Mouse (Mus musculus) embryonic facial prominence, embryonic 14.5 days (tissue): ENCODE measurements at regions not wholly inside any gene's neighbourhood (a gene's known extent, or its start where the extent isn't known, plus 50 kb on each side); places are given as distances from the start of the nearest gene placed in this dataset.

Experiments used
- ATAC-seq: fragments of 200-750 bp; cut with Nextera tagmentation; 2 replicates; pipeline ENCODE4 v1.8.0; 2017; ENCODE audit warnings: low read depth, moderate number of reproducible peaks, moderate TSS enrichment
- DNase-seq: peaks from one replicate; pipeline ENCODE4 v3.0.0-alpha.2; 2015; ENCODE audit warnings: low spot score
- H3K27ac ChIP-seq: fragments of 300-500 bp; sonication (generic); replicated peaks from 2 replicates; pipeline ENCODE4 v1.5.1; 2014; ENCODE audit warnings: low read depth, mild to moderate bottlenecking, low read length, moderate library complexity
- H3K27me3 ChIP-seq: fragments of 300-500 bp; sonication (generic); replicated peaks from 2 replicates; pipeline ENCODE4 v1.6.1; 2014; ENCODE audit warnings: low read length; ENCODE audit not compliant: control insufficient read depth, insufficient read depth
- H3K36me3 ChIP-seq: fragments of 300-500 bp; sonication (generic); 2 replicates; pipeline ENCODE4 v1.6.1; 2014; ENCODE audit warnings: low read length, mixed read lengths; ENCODE audit not compliant: control insufficient read depth, insufficient read depth
- H3K4me1 ChIP-seq: fragments of 300-500 bp; sonication (generic); 2 replicates; pipeline ENCODE4 v1.6.1; 2014; ENCODE audit warnings: antibody characterized with exemption, low read length; ENCODE audit not compliant: control insufficient read depth, insufficient read depth
- H3K4me2 ChIP-seq: fragments of 300-500 bp; sonication (generic); 2 replicates; pipeline ENCODE4 v1.6.1; 2014; ENCODE audit warnings: low read depth, mild to moderate bottlenecking, low read length, moderate library complexity, mixed read lengths
- H3K4me3 ChIP-seq: fragments of 300-500 bp; sonication (generic); 2 replicates; pipeline ENCODE4 v1.5.1; 2014; ENCODE audit warnings: low read depth, mild to moderate bottlenecking, low read length
- H3K9ac ChIP-seq: fragments of 300-500 bp; sonication (generic); 2 replicates; pipeline ENCODE4 v1.6.1; 2014; ENCODE audit warnings: low read depth, mild to moderate bottlenecking, low read length, moderate library complexity, mixed read lengths
- H3K9me3 ChIP-seq: fragments of 300-500 bp; sonication (generic); 2 replicates; pipeline ENCODE4 v1.6.1; 2016; ENCODE audit warnings: low read length; ENCODE audit not compliant: control insufficient read depth
- WGBS: fragments of 180-500 bp; shearing (Covaris S2); extraction: QIAGEN DNeasy Blood & Tissue Kit; methylation state at CpG from one replicate; pipeline ENCODE4 v1.1.7; 2014; 5-methylcytosine and 5-hydroxymethylcytosine counted together

GRCm38 (mm10) chr12:109539046-109539445 is 61.1 kb downstream of the Rtl1 start:
- Histone ChIP-seq H3K9ac (no peak overlapping the region), H3K36me3 (0 out of 2 replicates have a peak, but pooled peaks cover 4% of the 10 kb centered on the region), H3K4me2 (no peak overlapping the region), H3K4me1 (no peaks in the 10 kb centered on the region), H3K9me3 (peaks cover 66% of the 10 kb centered on the region), H3K4me3 (0 out of 2 replicates have a peak overlapping the region, but pooled peaks have one; percentile 53), H3K27me3 (no peaks in the 10 kb centered on the region), H3K27ac (peak overlapping the region; percentile 70)
- ATAC-seq: no peak
- WGBS: 80% methylated on average over 8 of the region's 8 CpGs
- DNase-seq: no peak

DNA sequence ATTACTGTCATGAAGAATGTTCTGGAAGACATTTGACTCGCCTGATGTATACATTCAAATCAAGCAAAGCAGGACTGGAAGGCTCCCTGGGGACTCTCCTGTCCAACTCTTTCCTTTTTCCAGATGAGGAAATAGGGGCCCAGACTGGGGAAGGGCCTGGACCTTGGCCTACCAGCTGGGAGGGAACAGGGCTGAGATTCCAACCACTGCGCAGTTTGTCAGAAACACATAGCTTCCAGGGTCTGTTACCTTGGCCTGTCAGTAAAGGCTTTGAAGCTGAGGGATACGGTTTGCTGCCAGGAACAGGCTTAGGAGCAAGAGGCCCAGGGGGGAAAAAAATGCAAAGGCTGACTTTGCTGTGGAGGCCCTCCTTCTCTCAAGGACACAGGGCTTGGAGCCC is 61.5 kb downstream of the Rtl1 start:
- peaks cover 66% of the 10 kb centered on the region for H3K9me3 ChIP-seq
- no peaks in the 10 kb centered on the region for H3K4me1 ChIP-seq
- H3K27me3 ChIP-seq: no peaks in the 10 kb centered on the region
- peak overlapping the region; percentile 70; the same call in 1 of the 2 replicates for H3K27ac ChIP-seq
- H3K9ac ChIP-seq: no peak overlapping the region
- DNase-seq (peak; percentile 81), ATAC-seq (no peak)
- 53% methylated on average over 3 of the region's 3 CpGs for WGBS
- H3K4me3 ChIP-seq: no peak overlapping the region
- no peak overlapping the region for H3K4me2 ChIP-seq
- H3K36me3 ChIP-seq: 0 out of 2 replicates have a peak, but pooled peaks cover 2% of the 10 kb centered on the region

GRCm38 (mm10) chr12:109536536-109536935 is 63.6 kb downstream of the Rtl1 start:
- H3K36me3 ChIP-seq: no peaks in the 10 kb centered on the region
- peaks cover 3% of the 10 kb centered on the region; the same call in 1 of the 2 replicates for H3K4me1 ChIP-seq
- ATAC-seq (no peak), DNase-seq (no peak)
- H3K27me3 ChIP-seq: no peaks in the 10 kb centered on the region
- H3K4me3 ChIP-seq: no peak overlapping the region
- H3K9me3 ChIP-seq: peaks cover 50% of the 10 kb centered on the region
- H3K4me2 ChIP-seq: no peak overlapping the region
- H3K9ac ChIP-seq: no peak overlapping the region
- H3K27ac ChIP-seq: no peak overlapping the region
- WGBS: 86% methylated on average over 3 of the region's 3 CpGs

GRCm38 (mm10) chr12:109532392-109532791 is 67.7 kb downstream of the Rtl1 start:
- no peak overlapping the region for H3K9ac ChIP-seq
- no peaks in the 10 kb centered on the region for H3K27me3 ChIP-seq
- WGBS: 37% methylated on average over 7 of the region's 8 CpGs
- peaks cover 15% of the 10 kb centered on the region for H3K4me1 ChIP-seq
- H3K9me3 ChIP-seq: peaks cover 43% of the 10 kb centered on the region
- DNase-seq: no peak
- no peak overlapping the region for H3K4me3 ChIP-seq
- H3K36me3 ChIP-seq: no peaks in the 10 kb centered on the region
- no peak for ATAC-seq
- 0 out of 2 replicates have a peak overlapping the region, but pooled peaks have one; percentile 8 for H3K27ac ChIP-seq
- no peak overlapping the region for H3K4me2 ChIP-seq

DNA sequence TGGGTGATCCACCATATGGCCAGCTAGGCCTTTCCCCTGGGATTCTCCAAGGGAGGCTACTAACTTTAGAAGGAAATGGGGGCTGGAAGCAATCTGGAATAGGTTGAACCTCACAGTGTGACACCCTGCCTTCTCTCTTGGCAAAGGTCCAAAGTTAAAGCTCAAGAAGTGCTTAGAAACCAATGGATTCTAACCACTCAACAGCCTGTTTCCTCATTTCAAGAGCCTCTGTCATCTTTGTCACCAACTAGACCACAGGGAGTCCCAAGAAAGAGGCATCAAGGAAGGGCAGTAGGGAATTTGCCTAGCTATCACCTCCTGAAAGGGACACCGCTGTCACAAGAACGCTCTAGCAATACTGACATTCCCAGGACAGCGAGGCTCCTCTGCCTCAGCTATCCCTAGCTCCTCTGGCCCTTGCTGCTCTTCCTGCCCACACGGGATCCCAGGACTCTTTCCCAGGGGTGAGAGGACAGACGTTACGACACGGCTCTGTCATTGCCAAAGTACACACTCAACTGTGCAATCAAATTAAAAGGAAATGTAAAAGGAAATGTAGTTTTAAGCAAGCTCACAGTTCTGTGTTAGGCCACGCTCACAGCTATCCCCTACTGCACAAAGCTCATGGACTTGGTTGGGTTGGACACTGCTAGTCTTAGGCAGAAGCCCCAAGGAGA is 68.6 kb downstream of the Rtl1 start:
- no peaks in the 10 kb centered on the region for H3K27me3 ChIP-seq
- H3K9me3 ChIP-seq: peaks cover 43% of the 10 kb centered on the region
- DNase-seq (no peak), ATAC-seq (no peak)
- 0 out of 2 replicates have a peak overlapping the region, but pooled peaks have one; percentile 8 for H3K27ac ChIP-seq
- H3K4me3 ChIP-seq: no peak overlapping the region
- 84% methylated on average over 8 of the region's 8 CpGs for WGBS
- no peak overlapping the region for H3K4me2 ChIP-seq
- H3K36me3 ChIP-seq: no peaks in the 10 kb centered on the region
- peaks cover 15% of the 10 kb centered on the region for H3K4me1 ChIP-seq
- H3K9ac ChIP-seq: no peak overlapping the region

- H3K36me3 ChIP-seq: no peaks in the 10 kb centered on the region
- H3K4me3 ChIP-seq: no peak overlapping the region
- H3K27ac ChIP-seq: no peak overlapping the region
- no peak overlapping the region for H3K9ac ChIP-seq
- H3K9me3 ChIP-seq: peaks cover 51% of the 10 kb centered on the region
- H3K4me1 ChIP-seq: peaks cover 15% of the 10 kb centered on the region
- DNase-seq: no peak
- ATAC-seq: no peak
- H3K4me2 ChIP-seq: no peak overlapping the region
- whole genome bisulfite sequencing: 61% methylated on average over 19 of the region's 19 CpGs
- H3K27me3 ChIP-seq: no peaks in the 10 kb centered on the region
These were observed 69.7 kb downstream of the Rtl1 start for GRCm38 (mm10) chr12:109530215-109531050.

GRCm38 (mm10) chr12:109529501-109529900 is 70.6 kb downstream of the Rtl1 start:
- WGBS: 70% methylated on average over 6 of the region's 6 CpGs
- H3K27ac ChIP-seq: peak overlapping the region; percentile 50; the same call in 1 of the 2 replicates
- ATAC-seq: no peak

DNA sequence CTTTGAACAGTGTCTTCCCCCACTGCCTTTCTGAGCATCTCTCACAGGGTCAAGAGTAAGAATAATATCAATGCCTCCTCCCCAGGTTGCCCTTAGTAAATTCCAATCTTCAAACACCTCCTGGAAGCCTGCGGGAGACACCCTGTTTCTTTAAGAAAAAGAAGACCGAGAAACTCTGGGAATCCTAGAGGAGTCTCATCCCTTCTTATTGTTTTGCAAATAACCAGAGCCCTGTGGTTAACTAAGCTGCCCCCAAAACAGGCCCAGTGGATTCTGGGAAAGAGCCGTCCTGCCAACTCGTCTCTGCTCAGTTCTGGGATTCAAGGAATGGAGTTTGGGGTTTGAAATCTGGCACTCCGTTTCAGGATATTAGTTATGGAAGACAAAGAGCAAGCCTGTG is 71.2 kb downstream of the Rtl1 start:
- no peaks in the 10 kb centered on the region for H3K36me3 ChIP-seq
- no peak overlapping the region for H3K4me2 ChIP-seq

More at GRCm38 (mm10) chr12:109529501-109529900, 70.6 kb downstream of the Rtl1 start:
- Histone ChIP-seq H3K36me3 (no peaks in the 10 kb centered on the region), H3K4me1 (peaks cover 15% of the 10 kb centered on the region), H3K4me2 (no peak overlapping the region), H3K4me3 (no peak overlapping the region), H3K27me3 (no peaks in the 10 kb centered on the region), H3K9ac (no peak overlapping the region), H3K9me3 (peaks cover 51% of the 10 kb centered on the region)
- DNase-seq: no peak

More for the DNA sequence above, 71.2 kb downstream of the Rtl1 start:
- no peak for ATAC-seq
- peak overlapping the region; percentile 50; the same call in 1 of the 2 replicates for H3K27ac ChIP-seq
- no peaks in the 10 kb centered on the region for H3K27me3 ChIP-seq
- H3K4me1 ChIP-seq: peaks cover 15% of the 10 kb centered on the region
- WGBS: 53% methylated on average over 5 of the region's 5 CpGs
- H3K9ac ChIP-seq: no peak overlapping the region
- H3K9me3 ChIP-seq: peaks cover 51% of the 10 kb centered on the region
- no peak overlapping the region for H3K4me3 ChIP-seq
- DNase-seq: no peak
